Mouse (Mus musculus) forebrain, postnatal 0 days (tissue): ENCODE measurements around the gene Neu3. TPM values are rescaled to one million over a fixed set of nuclear protein-coding genes. Genes with fewer than 3 reads are reported as not detected.

Source experiments
- ATAC-seq: fragments of 200-750 bp; cut with Nextera tagmentation; 2 replicates; pipeline ENCODE4 v1.8.0; 2017; ENCODE audit warnings: mild to moderate bottlenecking, moderate library complexity
- DNase-seq: peaks from one replicate; pipeline ENCODE4 v3.0.0-alpha.2; 2015
- H3K27ac ChIP-seq: fragments of 300-500 bp; sonication (generic); 2 replicates; pipeline ENCODE4 v1.5.1; 2014; ENCODE audit warnings: low read depth, mild to moderate bottlenecking, antibody characterized with exemption, low read length, moderate library complexity, mixed read lengths
- H3K27me3 ChIP-seq: fragments of 300-500 bp; sonication (generic); 2 replicates; pipeline ENCODE4 v1.6.1; 2014; ENCODE audit warnings: mild to moderate bottlenecking, low read length, mixed read lengths; ENCODE audit not compliant: insufficient read depth
- H3K36me3 ChIP-seq: fragments of 300-500 bp; sonication (generic); 2 replicates; pipeline ENCODE4 v1.6.1; 2014; ENCODE audit warnings: mild to moderate bottlenecking, moderate library complexity; ENCODE audit not compliant: insufficient read depth
- H3K4me1 ChIP-seq: fragments of 300-500 bp; sonication (generic); 2 replicates; pipeline ENCODE4 v1.6.1; 2014; ENCODE audit warnings: antibody characterized with exemption; ENCODE audit not compliant: insufficient read depth
- H3K4me2 ChIP-seq: fragments of 300-500 bp; sonication (generic); 2 replicates; pipeline ENCODE4 v1.6.1; 2014; ENCODE audit warnings: low read depth, mild to moderate bottlenecking, moderate library complexity
- H3K4me3 ChIP-seq: fragments of 300-500 bp; sonication (generic); 2 replicates; pipeline ENCODE4 v1.5.1; 2014; ENCODE audit warnings: low read depth, low read length, mixed read lengths
- H3K9ac ChIP-seq: fragments of 300-500 bp; sonication (generic); 2 replicates; pipeline ENCODE4 v1.6.1; 2014; ENCODE audit warnings: mild to moderate bottlenecking
- H3K9me3 ChIP-seq: fragments of 300-500 bp; sonication (generic); 2 replicates; pipeline ENCODE4 v1.6.1; 2016; ENCODE audit warnings: low read length
- CTCF ChIP-seq: sonication (generic); IDR thresholded peaks from 2 replicates; pipeline ENCODE4 v1.5.1; 2016; ENCODE audit warnings: antibody characterized with exemption, control low read depth, low read depth
- WGBS: fragments of 180-500 bp; shearing (Covaris S2); extraction: QIAGEN DNeasy Blood & Tissue Kit; methylation state at CpG from one replicate; pipeline ENCODE4 v1.1.7; 2014; 5-methylcytosine and 5-hydroxymethylcytosine counted together
- polyA plus RNA-seq: library from polyadenylated mRNA; unstranded; fragments of >200 nt; fragmentation: Nextera tagmentation; extraction: Ambion mirVana; gene quantifications from 2 replicates; pipeline ENCODE4 v1.2.1, GENCODE M21; 2015
- total RNA-seq: library from RNA; depleted of rRNA; stranded (reverse); fragments of >200 nt; gene quantifications from 2 replicates; pipeline ENCODE4 v1.2.3, GENCODE M21; 2014

The Neu3 gene
- total and polyA plus RNA-seq, 2 experiments from 2014 or later, result 1.5 to 2.3 TPM

- Histone ChIP-seq H3K27ac (no peak within 1 kb of the TSS), H3K9ac (no peak within 1 kb of the TSS), H3K27me3 (no peaks in the 10 kb centered on the region), H3K36me3 (no peaks in the 10 kb centered on the region), H3K4me3 (no peak within 1 kb of the TSS), H3K4me1 (no peaks in the 10 kb centered on the region), H3K4me2 (no peak within 1 kb of the TSS), H3K9me3 (no peaks in the 10 kb centered on the region)
- TF ChIP-seq CTCF, result no peak
- 55% methylated on average over 7 of the region's 7 CpGs for WGBS
- no peak for DNase-seq
- ATAC-seq, result no peak
These were observed 35.1 kb upstream of the Neu3 start, which contains the start of gene Spcs2 for GRCm38 (mm10) chr7:99863362-99863761. Gene Spcs2, minus strand, starts transcription at chr7:99863462.

- peak within 1 kb of the TSS; percentile 74 for H3K4me3 ChIP-seq
These were observed 30.8 kb upstream of the Neu3 start, which contains the start of gene Xrra1 for GRCm38 (mm10) chr7:99858813-99859585. Gene Xrra1, plus strand, starts transcription at chr7:99859116.

GRCm38 (mm10) chr7:99858175-99858812 lies 30.1 kb upstream of the Neu3 start:
- Histone ChIP-seq H3K4me3 (peak overlapping the region; percentile 74), H3K27me3 (no peaks in the 10 kb centered on the region), H3K4me1 (peaks cover 8% of the 10 kb centered on the region), H3K4me2 (peak overlapping the region; percentile 74), H3K9ac (peak overlapping the region; percentile 83), H3K36me3 (peaks cover 14% of the 10 kb centered on the region), H3K27ac (peak overlapping the region; percentile 87), H3K9me3 (no peaks in the 10 kb centered on the region)
- WGBS, result under 1% methylated on average over 19 of the region's 19 CpGs
- peak; percentile 51 for ATAC-seq
- TF ChIP-seq CTCF, result no peak
- no peak for DNase-seq

More at GRCm38 (mm10) chr7:99858813-99859585, 30.8 kb upstream of the Neu3 start, which contains the start of gene Xrra1:
- DNase-seq (peak; percentile 99), ATAC-seq (peak; percentile 100)
- peak within 1 kb of the TSS; percentile 87 for H3K27ac ChIP-seq
- peak within 1 kb of the TSS; percentile 83 for H3K9ac ChIP-seq
- H3K27me3 ChIP-seq, result no peaks in the 10 kb centered on the region
- peaks cover 8% of the 10 kb centered on the region for H3K4me1 ChIP-seq
- WGBS, result under 1% methylated on average over 42 of the region's 42 CpGs
- no peaks in the 10 kb centered on the region for H3K9me3 ChIP-seq
- TF ChIP-seq CTCF, result no peak
- H3K4me2 ChIP-seq, result peak within 1 kb of the TSS; percentile 74
- H3K36me3 ChIP-seq, result peaks cover 12% of the 10 kb centered on the region

DNA sequence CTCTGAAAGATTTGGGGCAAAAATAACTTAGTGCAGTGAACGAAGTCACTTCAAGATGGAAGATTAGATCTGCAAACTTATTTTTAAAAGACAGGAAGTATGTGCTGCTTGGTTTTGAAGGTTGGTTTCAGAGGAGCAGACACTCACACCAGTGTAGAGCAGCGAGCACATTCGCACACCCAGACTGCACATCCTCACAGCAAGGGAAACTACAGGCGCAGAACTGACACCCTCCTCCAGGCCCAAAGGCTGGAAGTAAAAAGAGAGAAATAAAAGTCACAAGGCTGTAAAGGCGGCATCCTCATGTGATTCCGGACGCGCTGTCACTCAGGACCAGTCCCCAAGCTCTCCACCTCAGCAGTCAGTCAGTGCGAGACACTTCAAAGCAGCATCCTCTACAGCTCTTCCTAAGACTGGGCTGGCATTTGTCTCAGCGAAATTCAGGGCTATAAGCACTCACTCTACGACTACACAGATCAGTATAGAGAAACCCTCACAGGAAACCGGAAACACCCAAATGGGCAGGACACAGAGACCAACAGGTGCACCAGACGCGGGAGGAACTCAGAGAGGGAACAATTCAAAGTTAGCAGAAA lies 28.1 kb upstream of the Neu3 start:
- Histone ChIP-seq H3K4me1 (peaks cover 8% of the 10 kb centered on the region), H3K36me3 (peaks cover 14% of the 10 kb centered on the region), H3K27ac (no peak overlapping the region), H3K4me2 (no peak overlapping the region), H3K9ac (no peak overlapping the region), H3K27me3 (no peaks in the 10 kb centered on the region), H3K4me3 (no peak overlapping the region), H3K9me3 (no peaks in the 10 kb centered on the region)
- TF ChIP-seq CTCF, result no peak
- ATAC-seq (no peak), DNase-seq (no peak)
- WGBS, result 91% methylated on average over 14 of the region's 14 CpGs

DNA sequence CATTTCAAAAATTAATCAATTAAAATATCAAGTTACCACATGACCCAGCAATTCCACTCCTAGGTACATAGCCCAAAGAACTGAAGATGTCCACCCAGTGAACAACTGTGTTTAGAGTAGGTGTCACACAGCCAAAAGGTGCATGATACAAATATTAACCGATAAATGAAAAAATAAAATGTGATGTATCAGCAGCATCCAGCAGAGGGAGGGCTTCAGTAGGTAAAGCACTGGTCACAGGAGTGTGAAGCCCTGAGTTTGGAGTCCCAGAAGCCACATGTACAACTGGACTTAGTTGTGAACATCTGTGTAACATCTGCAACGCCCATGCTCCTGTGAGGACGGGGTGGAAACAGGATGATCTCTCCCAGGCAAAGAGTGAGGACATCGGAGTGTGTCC lies 26.1 kb upstream of the Neu3 start:
- H3K4me1 ChIP-seq, result peaks cover 8% of the 10 kb centered on the region
- ATAC-seq (no peak), DNase-seq (no peak)
- H3K9me3 ChIP-seq, result no peaks in the 10 kb centered on the region
- 92% methylated on average over 4 of the region's 4 CpGs for WGBS
- no peaks in the 10 kb centered on the region for H3K27me3 ChIP-seq
- H3K4me3 ChIP-seq, result no peak overlapping the region
- H3K9ac ChIP-seq, result no peak overlapping the region
- H3K36me3 ChIP-seq, result peaks cover 14% of the 10 kb centered on the region
- H3K4me2 ChIP-seq, result no peak overlapping the region
- H3K27ac ChIP-seq, result no peak overlapping the region
- TF ChIP-seq CTCF, result peak; percentile 44

DNA sequence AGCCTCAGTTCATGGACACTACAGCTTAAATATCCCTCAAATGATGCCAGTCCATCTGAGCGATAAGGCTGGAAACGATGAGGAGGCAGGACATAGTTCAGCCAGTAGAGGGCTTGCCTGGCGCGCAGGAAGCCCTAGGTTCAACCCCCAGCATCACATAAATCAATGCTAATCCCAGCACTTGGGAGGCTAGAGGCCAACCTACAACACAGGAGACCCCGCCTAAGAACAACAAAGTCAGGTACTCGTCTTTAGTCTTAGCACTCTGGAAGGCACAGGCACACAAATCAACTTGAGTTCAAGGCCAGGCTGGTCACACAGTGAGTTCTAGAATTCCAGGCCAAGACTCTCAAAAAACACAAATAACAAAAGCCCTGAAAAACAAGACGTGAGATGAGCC lies 25.1 kb upstream of the Neu3 start:
- no peaks in the 10 kb centered on the region for H3K27me3 ChIP-seq
- H3K27ac ChIP-seq, result no peak overlapping the region
- no peak for DNase-seq
- TF ChIP-seq CTCF, result peak; percentile 32
- H3K36me3 ChIP-seq, result peaks cover 17% of the 10 kb centered on the region
- peaks cover 8% of the 10 kb centered on the region for H3K4me1 ChIP-seq
- H3K4me3 ChIP-seq, result no peak overlapping the region
- no peaks in the 10 kb centered on the region for H3K9me3 ChIP-seq
- 93% methylated on average over 7 of the region's 7 CpGs for WGBS
- ATAC-seq, result no peak
- no peak overlapping the region for H3K9ac ChIP-seq
- no peak overlapping the region for H3K4me2 ChIP-seq

GRCm38 (mm10) chr7:99851618-99852017 lies 23.4 kb upstream of the Neu3 start:
- Histone ChIP-seq H3K9me3 (no peaks in the 10 kb centered on the region), H3K4me3 (no peak overlapping the region), H3K4me2 (no peak overlapping the region), H3K27me3 (no peaks in the 10 kb centered on the region), H3K36me3 (peaks cover 24% of the 10 kb centered on the region), H3K4me1 (no peaks in the 10 kb centered on the region), H3K9ac (no peak overlapping the region), H3K27ac (no peak overlapping the region)
- TF ChIP-seq CTCF, result no peak
- ATAC-seq, result no peak
- no peak for DNase-seq
- 81% methylated on average over 6 of the region's 6 CpGs for WGBS
